Comparison of ENCODE assay signal across 11 mouse cellular contexts in genomic region chr2:118749341-118749884, GRCm38 (mm10). TPM values are rescaled to one million over a fixed set of nuclear protein-coding genes. Genes with fewer than 3 reads are reported as not detected.
A peak's percentile ranks its signal among the peaks of the same experiment; 100 is the strongest.
DNase-seq lines count a peak whose midpoint lies in the region; ATAC-seq lines count a peak whose summit lies in the region.
"Had no signal": no experiment of that assay in that cellular context is flagged by ENCODE, and none has a peak within 500 bp of the region (broad histone marks: within the 10 kb centered on the region; RNA-seq: fewer than 3 reads in every experiment).

No protein-coding gene starts in this region.

- H3K4me3 ChIP-seq in megakaryocyte, embryonic 14.5 days (replicated peaks): peak overlapping the region; percentile 100
- peak overlapping the region; percentile 24 for H3K4me3 ChIP-seq in heart, embryonic 13.5 days
- no peak overlapping the region for H3K4me3 ChIP-seq in liver, embryonic 12.5 days
- H3K4me3 ChIP-seq in stomach, embryonic 16.5 days (replicated peaks; ENCODE audit: low read length): no peak overlapping the region

- H3K9ac ChIP-seq in heart, embryonic 13.5 days: peak overlapping the region; percentile 99
- H3K9ac ChIP-seq in liver, embryonic 12.5 days: peak overlapping the region; percentile 39; the same call in 1 of the 2 replicates
- H3K9ac ChIP-seq in stomach, embryonic 16.5 days (ENCODE audit: low read length): no peak overlapping the region

- H3K27me3 ChIP-seq in megakaryocyte, embryonic 14.5 days (replicated peaks): no peaks in the 10 kb centered on the region
- peaks cover 5% of the 10 kb centered on the region for H3K27me3 ChIP-seq in heart, embryonic 13.5 days (replicated peaks)
- peaks cover 4% of the 10 kb centered on the region for H3K27me3 ChIP-seq in liver, embryonic 12.5 days (replicated peaks)
- 0 out of 2 replicates have a peak, but pooled peaks cover 3% of the 10 kb centered on the region for H3K27me3 ChIP-seq in stomach, embryonic 16.5 days (ENCODE audit: control insufficient read depth, insufficient read depth, low read length)

- DNase-seq in right cerebral cortex, adult 2 months (ENCODE audit: low spot score in 2 of 2): no peak
- DNase-seq in retina, postnatal 1 day: no peak
- DNase-seq: adrenal gland, postnatal 36 days; gastrocnemius, postnatal 14 days had no signal

- H3K9me3 ChIP-seq in megakaryocyte, embryonic 14.5 days: no peaks in the 10 kb centered on the region
- H3K9me3 ChIP-seq in heart, embryonic 13.5 days: no peaks in the 10 kb centered on the region
- H3K9me3 ChIP-seq in liver, embryonic 12.5 days (replicated peaks): no peaks in the 10 kb centered on the region
- no peaks in the 10 kb centered on the region for H3K9me3 ChIP-seq in stomach, embryonic 16.5 days (replicated peaks; ENCODE audit: control insufficient read depth, low read length)

- ATAC-seq in megakaryocyte, adult 5-6 weeks (ENCODE audit: poor library complexity, severe bottlenecking): no peak
- no peak for ATAC-seq in heart, embryonic 13.5 days (ENCODE audit: extremely low read depth, insufficient number of reproducible peaks, low FRiP score, low TSS enrichment)
- no peak for ATAC-seq in liver, embryonic 12.5 days
- ATAC-seq in stomach, embryonic 16.5 days (ENCODE audit: insufficient read depth, low FRiP score): peak; percentile 18; the same call in 1 of the 2 replicates
- no peak for ATAC-seq in monocyte, adult 5-6 weeks (replicated peaks; ENCODE audit: insufficient number of reproducible peaks, low FRiP score, low TSS enrichment, poor library complexity, severe bottlenecking)

- peak overlapping the region; percentile 86 for H3K4me2 ChIP-seq in heart, embryonic 13.5 days
- no peak overlapping the region for H3K4me2 ChIP-seq in liver, embryonic 12.5 days
- peak overlapping the region; percentile 1; the same call in 1 of the 2 replicates for H3K4me2 ChIP-seq in stomach, embryonic 16.5 days (ENCODE audit: low read depth, low read length)

- H3K27ac ChIP-seq in heart, embryonic 13.5 days (replicated peaks): peak overlapping the region; percentile 93
- peak overlapping the region; percentile 55; the same call in 1 of the 2 replicates for H3K27ac ChIP-seq in liver, embryonic 12.5 days
- peak overlapping the region; percentile 62; the same call in 1 of the 2 replicates for H3K27ac ChIP-seq in stomach, embryonic 16.5 days (ENCODE audit: low read length)

- H3K36me3 ChIP-seq in megakaryocyte, embryonic 14.5 days (replicated peaks; ENCODE audit: low read length): peaks cover 75% of the 10 kb centered on the region
- H3K36me3 ChIP-seq in heart, embryonic 13.5 days: peaks cover 14% of the 10 kb centered on the region
- H3K36me3 ChIP-seq in liver, embryonic 12.5 days: peaks cover 33% of the 10 kb centered on the region
- H3K36me3 ChIP-seq in stomach, embryonic 16.5 days (ENCODE audit: control insufficient read depth, insufficient read depth, low read length): no peaks in the 10 kb centered on the region

- 56% methylated on average over 10 of the region's 10 CpGs for WGBS in heart, embryonic 13.5 days
- WGBS in liver, embryonic 12.5 days (ENCODE audit: insufficient replicate concordance): 72% methylated on average over 10 of the region's 10 CpGs
- WGBS in stomach, embryonic 16.5 days: 53% methylated on average over 10 of the region's 10 CpGs

- peaks cover 66% of the 10 kb centered on the region for H3K4me1 ChIP-seq in megakaryocyte, embryonic 14.5 days
- H3K4me1 ChIP-seq in heart, embryonic 13.5 days: peaks cover 79% of the 10 kb centered on the region
- peaks cover 86% of the 10 kb centered on the region for H3K4me1 ChIP-seq in liver, embryonic 12.5 days
- H3K4me1 ChIP-seq in stomach, embryonic 16.5 days (ENCODE audit: control insufficient read depth, insufficient read depth, low read length): peaks cover 36% of the 10 kb centered on the region

RNA-seq across cellular contexts. Expression of gene Inafm2, which starts 3.9 kb away (rescaled TPM):
- 374 and 820 TPM in 2 replicates for polyA plus RNA-seq in megakaryocyte, embryonic 14.5 days (2012; ENCODE audit: insufficient read depth, low replicate concordance)
- total RNA-seq in megakaryocyte, adult 5-6 weeks (2015): 12.0 and 15.3 TPM in 2 replicates
- total RNA-seq in megakaryocyte, adult 5-6 weeks (2017): 10.6 and 11.2 TPM in 2 replicates
- polyA plus RNA-seq in heart, embryonic 13.5 days (2015; fragmentation: Nextera tagmentation; extraction: Ambion mirVana): 36.2 and 38.3 TPM in 2 replicates
- polyA plus RNA-seq in liver, embryonic 12.5 days (2016; fragmentation: Nextera tagmentation; extraction: Ambion mirVana): 23.1 TPM in 2 replicates
- polyA plus RNA-seq in stomach, embryonic 16.5 days (2015; fragmentation: Nextera tagmentation; extraction: Ambion mirVana): 26.0 and 28.5 TPM in 2 replicates
- 14.5 to 23.9 TPM (median 19.3 TPM) in 3 replicates for total RNA-seq in monocyte, adult 5-6 weeks (2017)

RNA-seq across cellular contexts. Expression of gene Ccdc9b, which starts 13.0 kb away (rescaled TPM):
- polyA plus RNA-seq in megakaryocyte, embryonic 14.5 days (2012; ENCODE audit: insufficient read depth, low replicate concordance): 0.57 TPM in 1 of 2 replicates, not detected in the other
- 0.16 TPM in 1 of 2 replicates, not detected in the other for total RNA-seq in megakaryocyte, adult 5-6 weeks (2015)
- total RNA-seq in megakaryocyte, adult 5-6 weeks (2017): 0.44 and 0.53 TPM in 2 replicates
- 2.2 and 2.9 TPM in 2 replicates for polyA plus RNA-seq in heart, embryonic 13.5 days (2015; fragmentation: Nextera tagmentation; extraction: Ambion mirVana)
- 0.36 and 0.39 TPM in 2 replicates for polyA plus RNA-seq in liver, embryonic 12.5 days (2016; fragmentation: Nextera tagmentation; extraction: Ambion mirVana)
- 2.9 and 4.0 TPM in 2 replicates for polyA plus RNA-seq in stomach, embryonic 16.5 days (2015; fragmentation: Nextera tagmentation; extraction: Ambion mirVana)
- total RNA-seq in monocyte, adult 5-6 weeks (2017): 0.10 to 0.19 TPM in 2 of 3 replicates, not detected in the other

RNA-seq across cellular contexts. Expression of gene Plcb2, which starts 21.2 kb away (rescaled TPM):
- polyA plus RNA-seq in megakaryocyte, embryonic 14.5 days (2012; ENCODE audit: insufficient read depth, low replicate concordance): 14.4 and 25.8 TPM in 2 replicates
- total RNA-seq in megakaryocyte, adult 5-6 weeks (2015): 48.2 and 48.4 TPM in 2 replicates
- total RNA-seq in megakaryocyte, adult 5-6 weeks (2017): 38.1 and 46.9 TPM in 2 replicates
- polyA plus RNA-seq in heart, embryonic 13.5 days (2015; fragmentation: Nextera tagmentation; extraction: Ambion mirVana): 0.94 and 1.6 TPM in 2 replicates
- 2.5 and 2.6 TPM in 2 replicates for polyA plus RNA-seq in liver, embryonic 12.5 days (2016; fragmentation: Nextera tagmentation; extraction: Ambion mirVana)
- polyA plus RNA-seq in stomach, embryonic 16.5 days (2015; fragmentation: Nextera tagmentation; extraction: Ambion mirVana): 1.4 and 2.0 TPM in 2 replicates
- total RNA-seq in monocyte, adult 5-6 weeks (2017): 32.8 to 44.3 TPM (median 36.3 TPM) in 3 replicates

RNA-seq across cellular contexts. Expression of gene Phgr1, which starts 23.2 kb away (rescaled TPM):
- 17.2 and 54.9 TPM in 2 replicates for polyA plus RNA-seq in megakaryocyte, embryonic 14.5 days (2012; ENCODE audit: insufficient read depth, low replicate concordance)
- not detected in 2 replicates for total RNA-seq in megakaryocyte, adult 5-6 weeks (2015)
- not detected in 2 replicates for total RNA-seq in megakaryocyte, adult 5-6 weeks (2017)
- polyA plus RNA-seq in heart, embryonic 13.5 days (2015; fragmentation: Nextera tagmentation; extraction: Ambion mirVana): not detected in 2 replicates
- not detected in 2 replicates for polyA plus RNA-seq in liver, embryonic 12.5 days (2016; fragmentation: Nextera tagmentation; extraction: Ambion mirVana)
- polyA plus RNA-seq in stomach, embryonic 16.5 days (2015; fragmentation: Nextera tagmentation; extraction: Ambion mirVana): 22.2 and 38.3 TPM in 2 replicates
- total RNA-seq in monocyte, adult 5-6 weeks (2017): not detected in 3 replicates
- total RNA-seq: adrenal gland, postnatal 36 days; gastrocnemius, postnatal 14 days; layer of hippocampus, postnatal 10 days had no signal

RNA-seq across cellular contexts. Expression of gene Disp2, which starts 30.1 kb away (rescaled TPM):
- 0.06 TPM in 1 of 2 replicates, not detected in the other for polyA plus RNA-seq in megakaryocyte, embryonic 14.5 days (2012; ENCODE audit: insufficient read depth, low replicate concordance)
- 0.02 TPM in 1 of 2 replicates, not detected in the other for total RNA-seq in megakaryocyte, adult 5-6 weeks (2015)
- not detected in 2 replicates for total RNA-seq in megakaryocyte, adult 5-6 weeks (2017)
- polyA plus RNA-seq in heart, embryonic 13.5 days (2015; fragmentation: Nextera tagmentation; extraction: Ambion mirVana): 0.17 and 0.24 TPM in 2 replicates
- 0.35 and 0.37 TPM in 2 replicates for polyA plus RNA-seq in liver, embryonic 12.5 days (2016; fragmentation: Nextera tagmentation; extraction: Ambion mirVana)
- polyA plus RNA-seq in stomach, embryonic 16.5 days (2015; fragmentation: Nextera tagmentation; extraction: Ambion mirVana): 2.1 and 2.5 TPM in 2 replicates
- total RNA-seq in monocyte, adult 5-6 weeks (2017): not detected in 3 replicates

Comparison
In these comparisons a context has a peak if more than half of its experiments do, and no peak if none do; other contexts are left out.
1. H3K4me3 ChIP-seq: peak in megakaryocyte, embryonic 14.5 days (single experiment) and heart, embryonic 13.5 days (single experiment); none in liver, embryonic 12.5 days (single experiment) and stomach, embryonic 16.5 days (single experiment).
2. Peak in every context shown above with its lines, with median percentiles within 50 percentile points of each other: H3K27ac ChIP-seq.